Mouse (Mus musculus): ENCODE results near the gene Aacs. TPM values are rescaled to one million over a fixed set of nuclear protein-coding genes. Genes with fewer than 3 reads are reported as not detected.

Gene Aacs
- total and polyA plus RNA-seq, 3 experiments, result 32.8 to 79.5 TPM; not detected in 1

- H3K4me1 ChIP-seq (ENCODE audit: control insufficient read depth in 1 of 2, insufficient read depth in 2 of 2, low read length in 2 of 2), result no peaks in the 10 kb centered on the region
- H3K9ac ChIP-seq (ENCODE audit: control insufficient read depth, low read depth, low read length, poor library complexity, severe bottlenecking), result no peak overlapping the region
- H3K36me3 ChIP-seq (ENCODE audit: control insufficient read depth in 1 of 2, insufficient read depth in 2 of 2, low read length in 2 of 2), result no peaks in the 10 kb centered on the region
- no peak overlapping the region for H3K27ac ChIP-seq (ENCODE audit: control insufficient read depth, low read depth, low read length)
- H3K9me3 ChIP-seq (replicated peaks; ENCODE audit: insufficient read depth, low read length), result no peaks in the 10 kb centered on the region
- TF ChIP-seq USF2 (IDR thresholded peaks at IDR 0.05; ENCODE audit: borderline replicate concordance in 1 of 2, insufficient read depth in 1 of 2, low read depth in 1 of 2, low read length in 2 of 2) (no peak), TBP (IDR thresholded peaks at IDR 0.05; ENCODE audit: low read depth, low read length) (no peak), EP300 (IDR thresholded peaks at IDR 0.05; ENCODE audit: low read depth in 1 of 2, low read length in 2 of 2) (no peak), E2F4 (IDR thresholded peaks at IDR 0.05; ENCODE audit: borderline replicate concordance, low read depth, low read length) (no peak), CHD1 (IDR thresholded peaks at IDR 0.05; ENCODE audit: low read depth, low read length) (no peak), RAD21 (IDR thresholded peaks at IDR 0.05; ENCODE audit: low read depth, low read length) (no peak), SMC3 (IDR thresholded peaks at IDR 0.05; ENCODE audit: low read depth, low read length) (no peak), POLR2AphosphoS5 (IDR thresholded peaks at IDR 0.05; ENCODE audit: borderline replicate concordance, low read depth, low read length) (no peak), ZC3H11A (IDR thresholded peaks at IDR 0.05; ENCODE audit: low read depth, low read length) (no peak), MYB (IDR thresholded peaks at IDR 0.05; ENCODE audit: low read depth, low read length) (no peak), ELF1 (IDR thresholded peaks at IDR 0.05; ENCODE audit: low read depth, low read length) (no peak), HCFC1 (IDR thresholded peaks at IDR 0.05; ENCODE audit: low read depth, low read length) (no peak)
- no peaks in the 10 kb centered on the region for H3K27me3 ChIP-seq (ENCODE audit: control insufficient read depth in 1 of 2, insufficient read depth in 2 of 2, low read length in 2 of 2)
- H3K4me3 ChIP-seq (ENCODE audit: control insufficient read depth in 1 of 2, insufficient read depth in 1 of 2, low read depth in 2 of 2, low read length in 2 of 2), result no peak overlapping the region
- no peak for DNase-seq (ENCODE audit: low read depth, low spot score)
- no peaks in the 10 kb centered on the region for H3K79me2 ChIP-seq (ENCODE audit: control insufficient read depth, insufficient read depth, low read length, poor library complexity)
These were observed 70.7 kb downstream of the Aacs start for GRCm38 (mm10) chr5:125546293-125546692.

DNA sequence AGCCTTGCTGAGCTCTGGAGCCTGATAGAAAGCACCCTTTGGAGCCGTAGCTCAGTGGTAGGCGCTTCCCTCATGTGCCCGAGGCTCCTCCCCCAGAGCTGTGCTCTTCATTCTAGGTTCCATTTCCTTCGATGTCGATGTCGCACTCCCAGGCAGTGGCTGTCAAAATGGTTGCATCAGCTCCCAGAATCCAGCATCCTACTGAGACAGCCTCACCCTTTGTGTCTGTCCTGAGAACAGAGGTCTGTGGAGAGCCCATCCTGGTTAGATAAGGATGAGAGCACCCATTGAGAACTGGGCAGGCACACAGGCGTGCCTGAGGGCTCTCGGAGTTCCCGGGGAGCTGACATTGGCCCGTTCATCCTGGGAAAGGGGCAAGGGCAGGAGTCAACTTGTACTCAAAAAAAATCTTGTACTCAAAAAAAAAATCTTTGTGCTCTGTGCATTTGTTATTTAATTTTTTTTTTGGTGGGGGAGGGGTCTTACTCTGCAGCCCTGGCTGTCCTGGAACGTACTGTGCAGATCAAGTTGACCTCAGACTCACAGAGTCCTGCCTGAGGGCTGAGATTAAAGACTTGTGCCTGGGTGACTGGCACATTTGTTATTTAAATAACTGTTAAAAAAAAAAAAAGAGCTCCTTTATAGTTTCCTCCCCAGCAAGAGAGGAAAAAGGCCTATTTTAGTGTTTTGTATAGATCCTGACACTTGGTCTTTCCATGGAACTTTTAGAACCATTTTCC lies 74.3 kb downstream of the Aacs start:
- Histone ChIP-seq H3K27me3 (ENCODE audit: control insufficient read depth in 1 of 2, insufficient read depth in 2 of 2, low read length in 2 of 2) (no peaks in the 10 kb centered on the region), H3K9me3 (replicated peaks; ENCODE audit: insufficient read depth, low read length) (no peaks in the 10 kb centered on the region), H3K9ac (ENCODE audit: control insufficient read depth, low read depth, low read length, poor library complexity, severe bottlenecking) (no peak overlapping the region), H3K36me3 (ENCODE audit: control insufficient read depth in 1 of 2, insufficient read depth in 2 of 2, low read length in 2 of 2) (no peaks in the 10 kb centered on the region), H3K4me1 (ENCODE audit: control insufficient read depth in 1 of 2, insufficient read depth in 2 of 2, low read length in 2 of 2) (no peaks in the 10 kb centered on the region), H3K79me2 (ENCODE audit: control insufficient read depth, insufficient read depth, low read length, poor library complexity) (no peaks in the 10 kb centered on the region), H3K27ac (ENCODE audit: control insufficient read depth, low read depth, low read length) (no peak overlapping the region), H3K4me3 (ENCODE audit: control insufficient read depth in 1 of 2, insufficient read depth in 1 of 2, low read depth in 2 of 2, low read length in 2 of 2) (no peak overlapping the region)
- no peak for DNase-seq (ENCODE audit: low read depth, low spot score)
- no peak for TF ChIP-seq HCFC1 (IDR thresholded peaks at IDR 0.05; ENCODE audit: low read depth, low read length)
- no peak for TF ChIP-seq POLR2AphosphoS5 (IDR thresholded peaks at IDR 0.05; ENCODE audit: borderline replicate concordance, low read depth, low read length)
- TF ChIP-seq CTCF (IDR thresholded peaks at IDR 0.05 in 2 of 3, conservative IDR thresholded peaks at IDR 0.05 in 1 of 3; ENCODE audit: control insufficient read depth in 1 of 3, insufficient read depth in 1 of 3, low read depth in 2 of 3, low read length in 3 of 3, poor library complexity in 1 of 3, severe bottlenecking in 1 of 3), result no peak
- no peak for TF ChIP-seq MEF2A (IDR thresholded peaks at IDR 0.05; ENCODE audit: extremely low read depth, insufficient replicate concordance, low read depth, low read length, poor library complexity, severe bottlenecking)
